Mouse (Mus musculus) adrenal gland (tissue): ENCODE measurements around the gene Gm13941.

Experiments
- intact Hi-C: fragments of 180-260 bp; cut with DNase I; formaldehyde crosslinking; loops from one replicate; pipeline ENCODE4 v1.15.1; 2025
- long read RNA-seq, 2 experiments: library from polyadenylated mRNA; unstranded; transcript quantifications; one replicate each; pipeline ENCODE4 v2.0.0; 2020; ENCODE audit warnings: borderline replicate concordance in 1 of 2; ENCODE audit not compliant: insufficient replicate concordance in 1 of 2

The Gm13941 gene
- long read RNA-seq, experiment 1 = 0 reads
- long read RNA-seq, experiment 2 = 0 reads

- intact Hi-C loops = no loop called here
Observed at GRCm38 (mm10) chr2:111105882-111106281, at the start of gene Gm13941. Gene Gm13941 (minus strand): TSS chr2:111105982.

GRCm38 (mm10) chr2:111152836-111153235 is 47.1 kb upstream of the Gm13941 start, which contains the start of gene Gm15130:
Gene Gm15130 (minus strand): TSS chr2:111152936.
- intact Hi-C loops = no loop called here

GRCm38 (mm10) chr2:111135739-111136138 is 30.0 kb upstream of the Gm13941 start:
- intact Hi-C loops = no loop called here

DNA sequence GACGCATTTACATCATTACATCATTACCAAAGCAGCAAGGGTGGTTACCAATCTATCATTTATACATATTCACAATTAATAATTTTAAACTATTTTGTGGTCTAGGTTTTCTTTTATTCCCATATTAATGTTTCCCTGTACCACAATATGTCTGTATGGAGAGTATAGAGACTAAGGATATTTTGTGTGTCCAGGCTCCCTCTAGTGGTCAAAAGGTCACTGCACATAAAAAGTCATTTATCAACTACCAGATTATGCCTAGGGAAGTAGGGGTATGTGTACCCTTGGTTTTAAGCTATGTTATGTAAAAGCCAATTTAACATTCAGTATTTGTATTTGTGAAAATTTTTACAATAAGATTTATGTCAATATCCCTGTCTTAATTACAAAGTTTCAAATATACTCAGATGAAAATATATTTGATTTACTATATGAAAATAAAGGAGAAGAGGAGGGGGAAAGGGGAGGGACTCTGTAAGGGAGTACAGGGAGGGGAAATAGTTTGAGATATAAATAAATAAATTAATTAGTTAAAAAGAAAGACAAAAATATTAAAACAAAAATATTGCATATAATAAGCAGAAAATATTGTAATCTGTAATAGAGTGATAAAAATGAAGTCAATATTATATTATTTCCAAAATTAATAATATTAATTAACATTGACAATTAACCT is 47.1 kb downstream of the Gm13941 start:
- intact Hi-C loops = loop anchor here (10.0 kb wide), 1 partner anchor 394 kb away; no protein-coding TSS in a partner anchor
